Mouse (Mus musculus): ENCODE results near the gene Gsdma2. TPM values are rescaled to one million over a fixed set of nuclear protein-coding genes. Genes with fewer than 3 reads are reported as not detected.

The Gsdma2 gene
- polyA plus RNA-seq, 1 experiment from 2014 or later: not detected

GRCm38 (mm10) chr11:98685642-98686041 lies 39.1 kb downstream of the Gsdma2 start:
- no peak overlapping the region for H3K27ac ChIP-seq (ENCODE audit: low read depth)
- H3K36me3 ChIP-seq (ENCODE audit: control insufficient read depth, insufficient read depth, low read length): peaks cover 51% of the 10 kb centered on the region
- H3K4me3 ChIP-seq (ENCODE audit: low read depth, low read length): no peak overlapping the region
- no peaks in the 10 kb centered on the region for H3K9me3 ChIP-seq (ENCODE audit: control insufficient read depth, low read length)
- peaks cover 14% of the 10 kb centered on the region for H3K4me1 ChIP-seq (replicated peaks; ENCODE audit: control insufficient read depth, insufficient read depth, low read length)
- H3K9ac ChIP-seq (ENCODE audit: low read length): no peak overlapping the region
- H3K4me2 ChIP-seq (ENCODE audit: low read length): no peak overlapping the region
- H3K27me3 ChIP-seq (replicated peaks; ENCODE audit: control insufficient read depth, insufficient read depth, low read length): no peaks in the 10 kb centered on the region
- no peak for ATAC-seq (replicated peaks; ENCODE audit: low FRiP score, low TSS enrichment, low read depth)
- WGBS: 90% methylated on average over 9 of the region's 9 CpGs
- no peak for DNase-seq (ENCODE audit: low spot score)

GRCm38 (mm10) chr11:98686976-98687375 lies 40.4 kb downstream of the Gsdma2 start:
- 70% methylated on average over 4 of the region's 4 CpGs for WGBS
- H3K36me3 ChIP-seq (ENCODE audit: control insufficient read depth, insufficient read depth, low read length): peaks cover 64% of the 10 kb centered on the region
- H3K4me3 ChIP-seq (ENCODE audit: low read depth, low read length): no peak overlapping the region
- H3K4me2 ChIP-seq (ENCODE audit: low read length): no peak overlapping the region
- H3K27me3 ChIP-seq (replicated peaks; ENCODE audit: control insufficient read depth, insufficient read depth, low read length): no peaks in the 10 kb centered on the region
- peaks cover 9% of the 10 kb centered on the region for H3K4me1 ChIP-seq (replicated peaks; ENCODE audit: control insufficient read depth, insufficient read depth, low read length)
- no peak overlapping the region for H3K27ac ChIP-seq (ENCODE audit: low read depth)
- no peak for DNase-seq (ENCODE audit: low spot score)
- no peaks in the 10 kb centered on the region for H3K9me3 ChIP-seq (ENCODE audit: control insufficient read depth, low read length)
- no peak for ATAC-seq (replicated peaks; ENCODE audit: low FRiP score, low TSS enrichment, low read depth)
- H3K9ac ChIP-seq (ENCODE audit: low read length): no peak overlapping the region

- Histone ChIP-seq H3K9ac (ENCODE audit: low read length) (no peak overlapping the region), H3K4me2 (ENCODE audit: low read length) (no peak overlapping the region), H3K36me3 (ENCODE audit: control insufficient read depth, insufficient read depth, low read length) (peaks cover 74% of the 10 kb centered on the region), H3K4me1 (replicated peaks; ENCODE audit: control insufficient read depth, insufficient read depth, low read length) (peaks cover 9% of the 10 kb centered on the region), H3K27ac (ENCODE audit: low read depth) (no peak overlapping the region), H3K9me3 (ENCODE audit: control insufficient read depth, low read length) (no peaks in the 10 kb centered on the region), H3K4me3 (ENCODE audit: low read depth, low read length) (no peak overlapping the region), H3K27me3 (replicated peaks; ENCODE audit: control insufficient read depth, insufficient read depth, low read length) (no peaks in the 10 kb centered on the region)
- DNase-seq (ENCODE audit: low spot score) (no peak), ATAC-seq (replicated peaks; ENCODE audit: low FRiP score, low TSS enrichment, low read depth) (no peak)
- 85% methylated on average over 8 of the region's 8 CpGs for WGBS
Observed at GRCm38 (mm10) chr11:98688009-98688408, 41.5 kb downstream of the Gsdma2 start.

DNA sequence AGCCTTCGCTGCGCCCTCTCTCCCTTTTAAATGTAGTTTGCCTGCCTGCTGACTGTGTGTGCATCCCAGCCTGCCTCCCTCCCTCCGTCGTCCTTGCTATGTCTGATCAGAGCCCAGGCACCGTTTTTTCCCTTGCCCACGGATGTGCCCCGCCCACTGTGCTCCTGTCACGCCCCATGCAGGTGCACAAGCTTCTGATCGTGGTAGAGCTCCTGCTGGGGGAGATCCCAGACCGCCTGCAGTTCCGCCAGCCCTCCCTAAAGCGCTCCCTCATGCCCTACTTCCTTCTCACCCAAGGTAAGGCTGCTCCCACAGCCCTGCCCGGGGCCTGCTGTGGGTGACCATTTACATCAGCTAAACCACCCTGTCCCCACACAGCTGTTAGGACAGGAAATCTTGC lies 46.6 kb downstream of the Gsdma2 start:
- no peak overlapping the region for H3K9ac ChIP-seq (ENCODE audit: low read length)
- no peak overlapping the region for H3K27ac ChIP-seq (ENCODE audit: low read depth)
- no peaks in the 10 kb centered on the region for H3K27me3 ChIP-seq (replicated peaks; ENCODE audit: control insufficient read depth, insufficient read depth, low read length)
- DNase-seq (ENCODE audit: low spot score) (no peak), ATAC-seq (replicated peaks; ENCODE audit: low FRiP score, low TSS enrichment, low read depth) (no peak)
- no peak overlapping the region for H3K4me3 ChIP-seq (ENCODE audit: low read depth, low read length)
- H3K9me3 ChIP-seq (ENCODE audit: control insufficient read depth, low read length): no peaks in the 10 kb centered on the region
- no peak overlapping the region for H3K4me2 ChIP-seq (ENCODE audit: low read length)
- H3K36me3 ChIP-seq (ENCODE audit: control insufficient read depth, insufficient read depth, low read length): peaks cover 79% of the 10 kb centered on the region
- 74% methylated on average over 13 of the region's 13 CpGs for WGBS
- no peaks in the 10 kb centered on the region for H3K4me1 ChIP-seq (replicated peaks; ENCODE audit: control insufficient read depth, insufficient read depth, low read length)

DNA sequence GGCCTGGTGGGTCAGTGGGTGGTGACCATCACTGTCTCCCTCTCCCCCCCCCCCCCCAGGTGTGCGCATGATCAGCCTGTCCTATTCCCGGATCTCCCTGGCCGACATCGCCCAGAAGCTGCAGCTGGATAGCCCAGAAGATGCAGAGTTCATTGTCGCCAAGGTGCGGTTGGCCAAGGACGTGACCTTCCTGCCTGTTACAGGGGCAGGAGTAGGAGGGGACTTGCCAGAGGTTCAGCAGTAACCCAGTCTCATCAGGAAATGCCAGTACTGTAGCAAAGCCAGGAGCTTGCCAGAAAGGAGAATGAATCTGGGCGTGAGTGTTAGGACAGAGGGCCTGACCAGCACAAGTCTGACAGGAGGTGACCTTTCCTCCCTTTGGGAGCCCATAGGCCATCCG lies 47.2 kb downstream of the Gsdma2 start:
- Histone ChIP-seq H3K27me3 (replicated peaks; ENCODE audit: control insufficient read depth, insufficient read depth, low read length) (no peaks in the 10 kb centered on the region), H3K4me3 (ENCODE audit: low read depth, low read length) (no peak overlapping the region), H3K4me2 (ENCODE audit: low read length) (no peak overlapping the region), H3K36me3 (ENCODE audit: control insufficient read depth, insufficient read depth, low read length) (peaks cover 75% of the 10 kb centered on the region), H3K9me3 (ENCODE audit: control insufficient read depth, low read length) (no peaks in the 10 kb centered on the region), H3K4me1 (replicated peaks; ENCODE audit: control insufficient read depth, insufficient read depth, low read length) (no peaks in the 10 kb centered on the region), H3K9ac (ENCODE audit: low read length) (no peak overlapping the region), H3K27ac (ENCODE audit: low read depth) (no peak overlapping the region)
- WGBS: 86% methylated on average over 9 of the region's 9 CpGs
- ATAC-seq (replicated peaks; ENCODE audit: low FRiP score, low TSS enrichment, low read depth) (no peak), DNase-seq (ENCODE audit: low spot score) (no peak)

DNA sequence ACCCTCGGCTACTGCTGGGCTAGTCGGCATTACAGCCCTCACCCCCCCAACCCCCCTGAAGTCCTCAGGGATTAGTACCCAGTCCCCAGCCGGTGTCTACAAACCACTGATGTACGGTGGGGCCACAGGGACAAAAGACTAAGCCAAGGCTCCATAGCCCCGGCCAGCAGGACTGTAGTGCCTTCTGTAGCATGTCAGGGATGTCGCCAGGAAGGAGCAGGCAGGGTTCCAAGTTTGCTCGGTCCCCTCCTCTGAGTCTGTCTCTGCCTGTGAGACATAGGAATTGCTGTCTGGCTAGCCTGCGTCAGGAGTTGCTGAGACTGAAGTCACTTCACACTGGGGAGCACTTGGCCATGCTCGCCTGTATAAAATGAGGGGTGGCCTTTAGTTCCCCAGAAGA lies 47.7 kb downstream of the Gsdma2 start:
- Histone ChIP-seq H3K36me3 (ENCODE audit: control insufficient read depth, insufficient read depth, low read length) (peaks cover 72% of the 10 kb centered on the region), H3K9ac (ENCODE audit: low read length) (no peak overlapping the region), H3K27me3 (replicated peaks; ENCODE audit: control insufficient read depth, insufficient read depth, low read length) (no peaks in the 10 kb centered on the region), H3K4me1 (replicated peaks; ENCODE audit: control insufficient read depth, insufficient read depth, low read length) (no peaks in the 10 kb centered on the region), H3K4me3 (ENCODE audit: low read depth, low read length) (no peak overlapping the region), H3K4me2 (ENCODE audit: low read length) (no peak overlapping the region), H3K9me3 (ENCODE audit: control insufficient read depth, low read length) (no peaks in the 10 kb centered on the region), H3K27ac (ENCODE audit: low read depth) (no peak overlapping the region)
- WGBS: 84% methylated on average over 9 of the region's 9 CpGs
- no peak for ATAC-seq (replicated peaks; ENCODE audit: low FRiP score, low TSS enrichment, low read depth)
- DNase-seq (ENCODE audit: low spot score): no peak

DNA sequence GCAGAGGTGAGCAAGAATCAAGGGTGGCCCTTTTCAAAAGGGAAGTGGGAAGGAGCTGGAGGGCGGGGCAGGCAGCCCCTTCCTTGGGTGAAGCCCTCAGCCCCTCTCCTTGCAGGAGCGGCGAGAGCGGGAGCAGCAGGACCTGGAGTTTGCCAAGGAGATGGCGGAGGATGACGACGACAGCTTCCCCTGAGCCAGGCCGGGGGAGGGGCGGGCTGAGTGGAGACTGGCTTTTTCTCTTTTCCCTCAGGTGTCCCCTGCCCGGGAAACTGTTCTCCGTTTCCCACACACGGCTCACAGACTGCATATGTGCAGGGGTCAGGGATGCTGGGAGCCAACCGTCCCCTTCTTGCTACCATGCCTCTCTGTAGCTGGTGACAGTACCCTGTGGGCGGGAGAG lies 48.8 kb downstream of the Gsdma2 start:
- Histone ChIP-seq H3K27me3 (replicated peaks; ENCODE audit: control insufficient read depth, insufficient read depth, low read length) (no peaks in the 10 kb centered on the region), H3K4me2 (ENCODE audit: low read length) (no peak overlapping the region), H3K27ac (ENCODE audit: low read depth) (no peak overlapping the region), H3K9ac (ENCODE audit: low read length) (no peak overlapping the region), H3K9me3 (ENCODE audit: control insufficient read depth, low read length) (no peaks in the 10 kb centered on the region), H3K4me3 (ENCODE audit: low read depth, low read length) (no peak overlapping the region), H3K36me3 (ENCODE audit: control insufficient read depth, insufficient read depth, low read length) (peaks cover 61% of the 10 kb centered on the region), H3K4me1 (replicated peaks; ENCODE audit: control insufficient read depth, insufficient read depth, low read length) (no peaks in the 10 kb centered on the region)
- WGBS: 70% methylated on average over 14 of the region's 14 CpGs
- ATAC-seq (replicated peaks; ENCODE audit: low FRiP score, low TSS enrichment, low read depth) (no peak), DNase-seq (ENCODE audit: low spot score) (no peak)

GRCm38 (mm10) chr11:98696454-98697216 lies 50.1 kb downstream of the Gsdma2 start:
- no peak for ATAC-seq (replicated peaks; ENCODE audit: low FRiP score, low TSS enrichment, low read depth)
- DNase-seq (ENCODE audit: low spot score): no peak

DNA sequence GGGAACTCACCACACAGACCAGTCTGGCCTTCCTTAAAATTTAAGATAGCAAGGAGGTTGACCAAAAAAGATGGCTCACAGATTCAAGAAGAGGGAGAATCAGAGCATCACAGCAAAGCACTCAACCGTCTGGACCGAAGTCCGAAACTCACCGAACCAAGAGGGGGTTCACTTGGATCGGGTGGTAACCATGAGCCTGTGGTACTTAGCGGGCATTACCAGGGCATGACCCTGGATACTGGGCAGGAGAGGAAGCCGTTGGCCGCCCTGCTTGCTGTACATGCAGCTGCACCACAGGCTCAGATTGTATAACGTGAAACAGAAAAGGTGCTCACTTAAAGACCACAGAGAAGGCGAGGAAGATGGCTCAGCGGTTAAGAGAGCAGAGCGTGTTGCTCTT lies 50.7 kb downstream of the Gsdma2 start:
- WGBS: 89% methylated on average over 12 of the region's 12 CpGs
- no peaks in the 10 kb centered on the region for H3K27me3 ChIP-seq (replicated peaks; ENCODE audit: control insufficient read depth, insufficient read depth, low read length)
- no peaks in the 10 kb centered on the region for H3K9me3 ChIP-seq (ENCODE audit: control insufficient read depth, low read length)

More at GRCm38 (mm10) chr11:98696454-98697216, 50.1 kb downstream of the Gsdma2 start:
- H3K27me3 ChIP-seq (replicated peaks; ENCODE audit: control insufficient read depth, insufficient read depth, low read length): no peaks in the 10 kb centered on the region
- peaks cover 49% of the 10 kb centered on the region for H3K36me3 ChIP-seq (ENCODE audit: control insufficient read depth, insufficient read depth, low read length)
- H3K27ac ChIP-seq (ENCODE audit: low read depth): no peak overlapping the region
- H3K4me1 ChIP-seq (replicated peaks; ENCODE audit: control insufficient read depth, insufficient read depth, low read length): no peaks in the 10 kb centered on the region
- H3K9me3 ChIP-seq (ENCODE audit: control insufficient read depth, low read length): no peaks in the 10 kb centered on the region
- no peak overlapping the region for H3K4me3 ChIP-seq (ENCODE audit: low read depth, low read length)
- no peak overlapping the region for H3K9ac ChIP-seq (ENCODE audit: low read length)
- no peak overlapping the region for H3K4me2 ChIP-seq (ENCODE audit: low read length)
- 86% methylated on average over 14 of the region's 14 CpGs for WGBS

More for the DNA sequence above, 50.7 kb downstream of the Gsdma2 start:
- Histone ChIP-seq H3K27ac (ENCODE audit: low read depth) (no peak overlapping the region), H3K4me3 (ENCODE audit: low read depth, low read length) (no peak overlapping the region), H3K4me2 (ENCODE audit: low read length) (no peak overlapping the region), H3K4me1 (replicated peaks; ENCODE audit: control insufficient read depth, insufficient read depth, low read length) (no peaks in the 10 kb centered on the region), H3K9ac (ENCODE audit: low read length) (no peak overlapping the region), H3K36me3 (ENCODE audit: control insufficient read depth, insufficient read depth, low read length) (peaks cover 43% of the 10 kb centered on the region)
- ATAC-seq (replicated peaks; ENCODE audit: low FRiP score, low TSS enrichment, low read depth) (no peak), DNase-seq (ENCODE audit: low spot score) (no peak)
